Mouse (Mus musculus) forelimb bud, embryonic 11.5 days (tissue): Measurements from ENCODE around the gene Atg9a.

ENCODE experiments used
- DNase-seq: peaks from one replicate; pipeline ENCODE4 v3.0.0-alpha.2; 2012; ENCODE audit warnings: low read depth, low spot score

Gene Atg9a

GRCm38 (mm10) chr1:75215785-75216184 is 23.8 kb upstream of the Atg9a start:
- DNase-seq = no peak

DNA sequence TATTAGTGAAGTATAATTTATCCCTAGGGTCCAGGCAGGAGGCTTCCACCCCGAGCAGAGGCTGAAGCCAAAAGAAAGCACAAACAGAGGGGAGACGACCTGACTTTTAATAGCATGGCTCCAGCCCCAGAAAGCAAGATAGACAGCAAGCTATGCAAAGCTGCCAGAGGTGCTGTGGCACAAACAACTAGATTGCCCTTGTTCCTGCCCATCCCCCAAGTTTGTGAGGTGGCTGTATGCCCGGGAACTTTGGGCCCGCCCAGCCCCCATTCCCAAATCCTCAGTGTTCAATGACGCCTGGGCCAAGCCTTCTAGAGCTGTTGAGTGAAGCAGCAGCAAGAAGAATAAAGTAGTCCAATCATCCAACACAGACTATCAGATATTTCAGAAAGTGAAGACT is 22.9 kb upstream of the Atg9a start:
- DNase-seq = no peak

DNA sequence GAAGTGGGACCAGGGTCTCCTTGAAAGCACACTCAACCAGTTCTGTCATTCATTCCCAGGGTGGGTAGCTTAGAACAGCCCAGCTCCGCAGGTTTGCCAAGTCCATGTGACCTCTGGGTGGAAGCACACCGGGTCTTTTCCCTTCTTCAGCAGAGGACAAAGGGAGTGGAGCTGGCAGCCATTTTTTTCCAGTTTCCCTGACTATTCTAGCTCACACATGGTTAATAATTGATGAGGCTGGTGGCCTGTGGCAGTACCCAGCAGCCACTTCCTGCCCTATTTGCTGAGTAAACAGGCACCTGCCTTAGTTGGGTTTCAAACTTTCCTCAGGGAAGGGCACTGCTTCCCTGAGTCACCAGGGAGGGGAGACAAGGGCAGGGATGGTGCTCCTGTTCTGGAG is 22.4 kb upstream of the Atg9a start:
- DNase-seq = no peak

GRCm38 (mm10) chr1:75213096-75213495 is 21.1 kb upstream of the Atg9a start:
- DNase-seq = no peak

GRCm38 (mm10) chr1:75212542-75212941 is 20.5 kb upstream of the Atg9a start:
- no peak for DNase-seq

GRCm38 (mm10) chr1:75211141-75211708 is 19.2 kb upstream of the Atg9a start:
- DNase-seq = no peak

- DNase-seq = peak; percentile 95
Observed at GRCm38 (mm10) chr1:75210136-75211087, 18.4 kb upstream of the Atg9a start, which contains the start of the genes Glb1l and Stk16. Gene Glb1l, minus strand, starts transcription at chr1:75210813. Gene Stk16, plus strand, starts transcription at chr1:75210838.

GRCm38 (mm10) chr1:75208967-75209678 is 17.1 kb upstream of the Atg9a start:
- peak; percentile 18 for DNase-seq

DNA sequence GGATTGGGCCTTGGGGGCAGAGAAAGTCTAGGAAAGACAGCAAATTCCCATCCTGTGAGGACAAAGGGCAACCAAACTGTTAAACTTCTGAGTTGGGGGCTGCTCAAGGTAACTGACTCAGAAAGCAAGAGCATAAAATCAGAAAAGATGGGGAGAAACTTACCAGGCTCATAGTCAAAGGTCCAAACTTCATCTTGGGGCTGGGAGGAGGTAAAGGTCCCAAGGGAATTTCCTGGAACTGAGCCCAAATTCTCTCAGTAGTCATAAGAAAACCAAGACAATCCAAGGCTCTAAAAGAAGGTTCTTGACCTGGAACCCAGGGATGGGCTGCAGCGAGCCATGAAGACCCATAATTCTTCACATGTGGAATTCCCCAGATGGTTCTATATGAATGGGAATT is 9.2 kb upstream of the Atg9a start:
- DNase-seq = no peak

- no peak for DNase-seq
Observed at GRCm38 (mm10) chr1:75192452-75192851, 456 bp upstream of the Atg9a start.

GRCm38 (mm10) chr1:75191258-75191621 is 756 bp downstream of the Atg9a start:
- no peak for DNase-seq

GRCm38 (mm10) chr1:75190577-75190976 is 1.4 kb downstream of the Atg9a start:
- DNase-seq = no peak

- DNase-seq = no peak
Observed at GRCm38 (mm10) chr1:75187914-75188483, 4.0 kb downstream of the Atg9a start.

DNA sequence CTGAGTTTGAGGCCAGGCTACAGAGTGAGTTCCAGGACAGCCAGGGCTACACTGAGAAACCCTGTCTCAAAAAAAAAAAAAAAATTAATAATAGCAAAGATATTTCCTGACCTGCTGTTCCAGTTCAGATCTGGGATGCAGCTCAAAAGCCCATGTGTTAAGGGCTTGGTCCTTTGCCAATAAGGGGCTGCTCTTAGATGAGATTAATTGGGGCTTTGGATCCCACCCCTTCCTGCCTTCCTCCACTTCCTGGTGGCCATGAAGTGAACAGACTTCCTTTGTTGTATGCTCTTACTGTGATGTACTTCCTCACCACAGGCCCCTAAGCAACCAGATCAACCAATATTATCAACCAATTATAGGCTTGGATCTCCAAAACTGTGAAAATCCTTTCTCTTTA is 4.9 kb downstream of the Atg9a start:
- DNase-seq = no peak

DNA sequence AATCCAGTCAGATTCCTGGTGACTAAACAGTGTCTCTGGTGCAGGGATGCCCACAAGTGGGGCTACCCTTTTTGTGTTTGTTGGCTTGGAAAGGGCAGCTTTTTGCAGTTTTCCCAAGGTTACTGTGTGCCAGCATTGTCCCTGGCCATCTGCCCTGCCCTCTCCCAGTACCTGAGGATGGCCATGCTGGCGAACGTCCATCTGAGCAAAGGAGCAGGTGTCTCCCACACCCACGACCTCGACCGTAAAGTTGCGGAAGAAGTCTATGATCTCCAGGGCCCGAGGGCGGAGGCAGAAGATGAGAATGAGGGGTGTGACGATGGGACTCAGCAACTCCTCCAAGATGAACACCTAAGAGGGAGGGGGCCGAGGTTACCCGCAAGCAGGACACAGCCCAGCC is 6.5 kb downstream of the Atg9a start:
- DNase-seq = no peak

GRCm38 (mm10) chr1:75182160-75182559 is 9.8 kb downstream of the Atg9a start:
- DNase-seq = no peak

- no peak for DNase-seq
Observed at GRCm38 (mm10) chr1:75181377-75181870, 10.6 kb downstream of the Atg9a start.

DNA sequence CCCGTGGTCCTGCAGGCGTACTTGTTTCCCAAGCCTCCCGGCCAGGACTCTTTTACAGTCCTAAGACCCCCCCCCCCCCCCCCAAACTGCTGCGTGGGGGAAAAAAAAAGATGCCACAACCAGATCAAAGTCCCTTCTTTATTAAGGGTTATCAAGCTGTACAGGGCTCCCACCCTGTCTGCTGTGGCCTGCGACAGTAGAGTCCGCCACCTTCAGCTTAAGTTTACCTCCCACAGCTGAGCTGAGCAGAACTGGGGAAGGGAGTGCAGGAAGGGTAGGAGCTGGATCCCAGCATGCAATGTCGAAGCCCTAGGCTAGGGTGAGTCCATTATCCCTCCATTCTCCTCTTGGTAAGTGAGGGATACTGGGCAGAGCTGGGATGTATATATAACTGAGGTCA is 11.3 kb downstream of the Atg9a start:
- no peak for DNase-seq

DNA sequence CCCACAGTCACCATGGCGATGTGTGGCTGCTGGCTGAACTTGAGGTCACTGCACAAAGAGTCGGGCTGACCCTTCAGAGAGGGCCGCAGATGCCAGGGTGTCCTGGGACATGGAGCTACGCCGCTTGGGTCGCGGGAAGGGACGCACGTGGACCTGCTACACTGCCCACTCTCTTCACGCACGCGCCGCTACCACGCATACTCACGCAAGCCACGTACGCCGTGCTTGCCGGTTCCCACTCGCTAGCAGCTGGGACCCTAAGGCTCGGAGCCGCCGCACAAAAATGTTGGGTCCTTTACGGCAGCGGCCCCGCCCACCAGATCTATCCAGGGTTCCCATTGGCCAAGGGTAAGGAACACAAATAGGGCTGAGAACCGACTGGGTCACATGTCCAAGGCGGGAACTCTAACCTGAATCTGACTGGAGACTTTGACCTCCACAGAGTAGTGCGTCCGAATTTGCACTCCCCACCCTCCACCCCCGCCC is 11.8 kb downstream of the Atg9a start, which contains the start of gene Abcb6:
Gene Abcb6 (minus strand): TSS at position 288 of the 486 bp plus-strand sequence.
- DNase-seq = peak; percentile 87

- DNase-seq = no peak
Observed at GRCm38 (mm10) chr1:75179334-75180104, 12.5 kb downstream of the Atg9a start.
